Comparison of ENCODE assay signal across 24 mouse cellular contexts in genomic region chr8:119938481-119938880, GRCm38 (mm10). TPM values are rescaled to one million over a fixed set of nuclear protein-coding genes. Genes with fewer than 3 reads are reported as not detected.
"Had no signal": no experiment of that assay in that cellular context is flagged by ENCODE, and none has a peak within 500 bp of the region (broad histone marks: within the 10 kb centered on the region; RNA-seq: fewer than 3 reads in every experiment).

No protein-coding gene starts in this region.

- H3K27ac ChIP-seq: lung, embryonic 15.5 days; macrophage; midbrain, embryonic 13.5 days; midbrain, embryonic 15.5 days had no signal

- ATAC-seq: liver, postnatal 0 days; lung, postnatal 0 days; midbrain, embryonic 13.5 days; midbrain, embryonic 15.5 days had no signal

- H3K9ac ChIP-seq: liver, postnatal 0 days; lung, embryonic 15.5 days; midbrain, embryonic 13.5 days; midbrain, embryonic 15.5 days; neural tube, embryonic 13.5 days had no signal

- H3K27me3 ChIP-seq: lung, embryonic 15.5 days; megakaryocyte, embryonic 14.5 days; midbrain, embryonic 13.5 days; midbrain, embryonic 15.5 days; neural tube, embryonic 13.5 days had no signal

- H3K4me2 ChIP-seq: lung, embryonic 15.5 days; midbrain, embryonic 11.5 days; midbrain, embryonic 13.5 days; midbrain, embryonic 15.5 days; neural tube, embryonic 13.5 days had no signal

- H3K4me3 ChIP-seq: lung, embryonic 15.5 days; megakaryocyte, embryonic 14.5 days; midbrain, embryonic 13.5 days; midbrain, embryonic 15.5 days; neural tube, embryonic 13.5 days had no signal

- DNase-seq: liver, postnatal 0 days; lung, adult 2 months; lung, postnatal 14 days; lung, postnatal 36 days; retina, postnatal 1 day; right cerebral cortex, adult 18-20 months; right cerebral cortex, postnatal 25 days; right cerebral cortex, postnatal 4 days; spleen, adult 18-20 months; thymus, adult 18-20 months; thymus, postnatal 14 days; thymus, postnatal 36 days had no signal

- H3K9me3 ChIP-seq: lung, embryonic 15.5 days; megakaryocyte, embryonic 14.5 days; midbrain, embryonic 13.5 days; midbrain, embryonic 15.5 days; neural tube, embryonic 13.5 days had no signal

- H3K4me1 ChIP-seq: midbrain, embryonic 13.5 days; midbrain, embryonic 15.5 days had no signal

RNA-seq across cellular contexts. Expression of gene Gm20388, which starts 27.8 kb away (rescaled TPM):
- polyA plus RNA-seq: liver, postnatal 0 days; lung, postnatal 0 days; midbrain, embryonic 11.5 days; midbrain, postnatal 0 days; neural tube, embryonic 11.5 days; thymus, postnatal 0 days had no signal

RNA-seq across cellular contexts. Expression of gene Crispld2, which starts 53.8 kb away (rescaled TPM):
- total RNA-seq: monocyte, adult 5-6 weeks had no signal
